Mouse (Mus musculus) CH12.LX (cell line): ENCODE measurements at regions not wholly inside any gene's neighbourhood (a gene's known extent, or its start where the extent isn't known, plus 50 kb on each side); places are given as distances from the start of the nearest gene placed in this dataset.

Experiments
- DNase-seq: peaks from one replicate; pipeline ENCODE4 v3.0.0-alpha.2; 2013; ENCODE audit errors: extremely low read depth
- H3K27ac ChIP-seq: 2 replicates; pipeline ENCODE4 v1.5.1; 2012; ENCODE audit warnings: low read depth, mild to moderate bottlenecking, control low read depth, moderate library complexity; ENCODE audit not compliant: insufficient read depth
- H3K27me3 ChIP-seq: replicated peaks from 2 replicates; pipeline ENCODE3; 2012; ENCODE audit warnings: inconsistent platforms
- H3K36me3 ChIP-seq, 2 experiments: replicated peaks in 1 of 2; 2 replicates each; pipeline versions ENCODE3 to v1.6.1; 2012; ENCODE audit warnings: inconsistent platforms in 1 of 2, low read length in 1 of 2, mild to moderate bottlenecking in 1 of 2, mixed read lengths in 1 of 2, moderate library complexity in 1 of 2; ENCODE audit not compliant: control insufficient read depth in 1 of 2, insufficient read depth in 1 of 2
- H3K4me1 ChIP-seq, 2 experiments: 2 replicates each; pipeline ENCODE4 v1.6.1; 2012; ENCODE audit warnings: inconsistent platforms in 1 of 2, moderate library complexity in 1 of 2; ENCODE audit not compliant: insufficient read depth in 2 of 2, control insufficient read depth in 1 of 2
- H3K4me2 ChIP-seq: 2 replicates; pipeline ENCODE4 v1.6.1; 2012; ENCODE audit warnings: low read depth, mild to moderate bottlenecking, control low read depth; ENCODE audit not compliant: poor library complexity, insufficient read depth, severe bottlenecking
- H3K4me3 ChIP-seq, 3 experiments: fragments of 150-350 bp in 1 of 3; sonication (generic) in 1 of 3; replicated peaks in 1 of 3; 2 replicates each; pipeline versions ENCODE3 to v1.5.1; 2011 to 2012; ENCODE audit warnings: low read depth in 2 of 3, low read length in 2 of 3, mild to moderate bottlenecking in 2 of 3, moderate library complexity in 2 of 3, control low read depth in 1 of 3, improper control_type of control experiment in 1 of 3, inconsistent platforms in 1 of 3, mixed read lengths in 1 of 3; ENCODE audit not compliant: poor library complexity in 1 of 3
- H3K79me2 ChIP-seq: replicated peaks from 2 replicates; pipeline ENCODE4 v1.6.1; 2012; ENCODE audit warnings: mild to moderate bottlenecking, moderate library complexity; ENCODE audit not compliant: control insufficient read depth, poor library complexity, insufficient read depth, severe bottlenecking; ENCODE audit errors: extremely low read depth
- H3K9ac ChIP-seq: 2 replicates; pipeline ENCODE4 v1.6.1; 2012; ENCODE audit warnings: low read depth, mild to moderate bottlenecking, control low read depth, moderate library complexity; ENCODE audit not compliant: insufficient read depth
- H3K9me3 ChIP-seq: replicated peaks from 2 replicates; pipeline ENCODE3; 2012; ENCODE audit warnings: low read length, inconsistent platforms, mixed read lengths
- CHD1 ChIP-seq: IDR thresholded peaks from 2 replicates; pipeline ENCODE4 v1.6.1; 2012; ENCODE audit warnings: low read depth, low read length, improper control_type of control experiment, inconsistent platforms
- CHD2 ChIP-seq: IDR thresholded peaks from 2 replicates; pipeline ENCODE4 v1.6.1; 2011; ENCODE audit warnings: low read length, improper control_type of control experiment
- CTCF ChIP-seq, 2 experiments: IDR thresholded peaks in 1 of 2; conservative IDR thresholded peaks in 1 of 2; 2 replicates each; pipeline ENCODE4 v1.5.1; 2011 to 2012; ENCODE audit warnings: low read depth in 2 of 2, low read length in 2 of 2, improper control_type of control experiment in 1 of 2, inconsistent platforms in 1 of 2, mild to moderate bottlenecking in 1 of 2, moderate library complexity in 1 of 2
- EP300 ChIP-seq: IDR thresholded peaks from 2 replicates; pipeline ENCODE4 v1.6.1; 2011; ENCODE audit warnings: low read length, improper control_type of control experiment
- GABPA ChIP-seq: IDR thresholded peaks from 2 replicates; pipeline ENCODE4 v1.6.1; 2012; ENCODE audit warnings: low read depth, low read length, improper control_type of control experiment, inconsistent platforms; ENCODE audit not compliant: insufficient replicate concordance
- IRF4 ChIP-seq: IDR thresholded peaks from 2 replicates; pipeline ENCODE4 v1.6.1; 2014; ENCODE audit warnings: low read depth, mild to moderate bottlenecking, inconsistent platforms, low read length, improper control_type of control experiment
- JUND ChIP-seq: conservative IDR thresholded peaks from 2 replicates; pipeline ENCODE4 v1.6.1; 2011; ENCODE audit warnings: low read depth, low read length, improper control_type of control experiment
- KAT2A ChIP-seq: IDR thresholded peaks from 2 replicates; pipeline ENCODE4 v1.6.1; 2012; ENCODE audit warnings: low read length, improper control_type of control experiment, inconsistent platforms; ENCODE audit not compliant: insufficient replicate concordance
- MAX ChIP-seq: IDR thresholded peaks from 2 replicates; pipeline ENCODE4 v1.6.1; 2011; ENCODE audit warnings: low read length, improper control_type of control experiment
- MEF2A ChIP-seq: IDR thresholded peaks from 2 replicates; pipeline ENCODE4 v1.6.1; 2014; ENCODE audit warnings: low read depth, mild to moderate bottlenecking, inconsistent platforms, low read length, improper control_type of control experiment, borderline replicate concordance
- NRF1 ChIP-seq: IDR thresholded peaks from 2 replicates; pipeline ENCODE4 v1.6.1; 2014; ENCODE audit warnings: low read depth, mild to moderate bottlenecking, inconsistent platforms, low read length, improper control_type of control experiment, moderate library complexity
- PAX5 ChIP-seq: IDR thresholded peaks from 2 replicates; pipeline ENCODE4 v1.6.1; 2012; ENCODE audit warnings: low read length, inconsistent platforms, mixed read lengths
- POLR2AphosphoS2 ChIP-seq: IDR thresholded peaks from 2 replicates; pipeline ENCODE4 v1.6.1; 2011; ENCODE audit warnings: low read depth, low read length, improper control_type of control experiment
- RCOR1 ChIP-seq: conservative IDR thresholded peaks from 2 replicates; pipeline ENCODE4 v1.6.1; 2012; ENCODE audit warnings: low read depth, mild to moderate bottlenecking, inconsistent platforms, low read length, improper control_type of control experiment
- SIN3A ChIP-seq: IDR thresholded peaks from 2 replicates; pipeline ENCODE4 v1.6.1; 2012; ENCODE audit warnings: low read length, improper control_type of control experiment, inconsistent platforms
- SMC3 ChIP-seq: IDR thresholded peaks from 2 replicates; pipeline ENCODE4 v1.6.1; 2011; ENCODE audit warnings: low read depth, low read length, improper control_type of control experiment
- TBP ChIP-seq: conservative IDR thresholded peaks from 2 replicates; pipeline ENCODE4 v1.6.1; 2011; ENCODE audit warnings: low read depth, low read length, improper control_type of control experiment
- UBTF ChIP-seq: IDR thresholded peaks from 2 replicates; pipeline ENCODE4 v1.6.1; 2012; ENCODE audit warnings: low read depth, mild to moderate bottlenecking, inconsistent platforms, low read length, improper control_type of control experiment, moderate library complexity
- USF1 ChIP-seq: IDR thresholded peaks from 2 replicates; pipeline ENCODE4 v1.6.1; 2014; ENCODE audit warnings: low read depth, mild to moderate bottlenecking, inconsistent platforms, low read length, improper control_type of control experiment
- USF2 ChIP-seq: conservative IDR thresholded peaks from 2 replicates; pipeline ENCODE4 v1.6.1; 2011; ENCODE audit warnings: low read depth, low read length, improper control_type of control experiment
- ZC3H11A ChIP-seq: IDR thresholded peaks from 2 replicates; pipeline ENCODE4 v1.6.1; 2012; ENCODE audit warnings: low read depth, mild to moderate bottlenecking, inconsistent platforms, low read length, improper control_type of control experiment
- ZKSCAN1 ChIP-seq: IDR thresholded peaks from 2 replicates; pipeline ENCODE4 v1.6.1; 2012; ENCODE audit warnings: low read depth, inconsistent platforms, low read length, improper control_type of control experiment, borderline replicate concordance
- ZNF384 ChIP-seq: IDR thresholded peaks from 2 replicates; pipeline ENCODE4 v1.6.1; 2012; ENCODE audit warnings: low read depth, low read length, improper control_type of control experiment, inconsistent platforms
- dilution Hi-C: fragments of 300-500 bp; cut with MboI; formaldehyde crosslinking; loops from 2 replicates; pipeline ENCODE4 v1.14.3; 2020; ENCODE audit warnings: low sequenced_read_pairs; ENCODE audit not compliant: extremely low pct_unique_long_range_greater_than_20kb, extremely low pct_ligation_motif_present
- in situ Hi-C: fragments of 300-500 bp; cut with MboI; formaldehyde crosslinking; loops from 3 replicates; pipeline ENCODE4 v1.14.3; 2019; ENCODE audit warnings: low sequenced_read_pairs, low pct_ligation_motif_present, low pct_unique_long_range_greater_than_20kb, mixed read lengths

DNA sequence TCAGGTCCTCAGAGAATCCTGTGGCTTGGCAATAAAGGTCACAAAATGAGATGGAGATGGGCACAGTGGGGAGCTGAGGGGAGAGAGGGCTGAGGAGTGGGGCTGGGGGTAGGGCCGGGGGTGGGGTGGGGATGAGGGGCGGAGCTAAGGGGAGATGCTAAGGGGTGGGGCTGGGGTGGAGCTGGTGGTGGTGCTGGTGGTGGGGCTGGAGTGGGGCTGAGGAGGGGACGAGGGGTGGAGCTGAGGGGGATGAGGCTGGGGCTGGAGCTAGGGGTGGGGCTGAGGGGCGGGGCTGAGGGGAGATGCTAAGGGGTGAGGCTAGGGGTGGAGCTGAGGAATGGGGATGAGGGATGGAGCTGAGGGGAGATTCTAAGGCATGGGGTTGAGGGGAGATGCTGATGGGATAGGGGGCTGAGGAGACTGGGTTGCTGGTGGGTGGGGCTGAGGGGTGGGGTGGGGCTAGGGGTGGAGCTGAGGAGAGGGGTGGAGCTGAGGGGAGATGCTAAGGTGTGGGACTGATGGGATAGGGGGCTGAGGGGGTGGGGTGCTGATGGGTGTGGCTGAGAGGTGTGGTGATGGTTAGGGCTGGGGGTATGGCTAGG is 165.5 kb downstream of the Suds3 start:
- no peak for DNase-seq
- H3K36me3 ChIP-seq, result no peaks in the 10 kb centered on the region
- peaks cover 69% of the 10 kb centered on the region for H3K9me3 ChIP-seq
- in situ Hi-C loops (no loop called here), dilution Hi-C loops (no loop called here)
- no peak overlapping the region for H3K27ac ChIP-seq
- no peak overlapping the region for H3K4me3 ChIP-seq
- H3K4me1 ChIP-seq, result no peaks in the 10 kb centered on the region
- no peak overlapping the region for H3K9ac ChIP-seq
- H3K4me2 ChIP-seq, result no peak overlapping the region
- no peaks in the 10 kb centered on the region for H3K79me2 ChIP-seq
- TF ChIP-seq KAT2A, result no peak
- TF ChIP-seq CHD2, result no peak
- TF ChIP-seq ZKSCAN1, result no peak
- no peak for TF ChIP-seq JUND
- no peak for TF ChIP-seq CTCF (conservative IDR thresholded peaks at IDR 0.05 in 1 of 2, IDR thresholded peaks at IDR 0.05 in 1 of 2; ENCODE audit: low read depth in 2 of 2, low read length in 2 of 2)
- no peak for TF ChIP-seq UBTF
- TF ChIP-seq ZC3H11A, result no peak
- no peak for TF ChIP-seq PAX5
- TF ChIP-seq TBP, result no peak
- no peak for TF ChIP-seq CHD1
- no peak for TF ChIP-seq IRF4
- no peak for TF ChIP-seq ZNF384
- TF ChIP-seq RCOR1, result no peak
- no peak for TF ChIP-seq POLR2AphosphoS2
- no peak for TF ChIP-seq GABPA
- TF ChIP-seq MEF2A, result no peak
- no peak for TF ChIP-seq SMC3
- no peak for TF ChIP-seq NRF1
- no peaks in the 10 kb centered on the region for H3K27me3 ChIP-seq

DNA sequence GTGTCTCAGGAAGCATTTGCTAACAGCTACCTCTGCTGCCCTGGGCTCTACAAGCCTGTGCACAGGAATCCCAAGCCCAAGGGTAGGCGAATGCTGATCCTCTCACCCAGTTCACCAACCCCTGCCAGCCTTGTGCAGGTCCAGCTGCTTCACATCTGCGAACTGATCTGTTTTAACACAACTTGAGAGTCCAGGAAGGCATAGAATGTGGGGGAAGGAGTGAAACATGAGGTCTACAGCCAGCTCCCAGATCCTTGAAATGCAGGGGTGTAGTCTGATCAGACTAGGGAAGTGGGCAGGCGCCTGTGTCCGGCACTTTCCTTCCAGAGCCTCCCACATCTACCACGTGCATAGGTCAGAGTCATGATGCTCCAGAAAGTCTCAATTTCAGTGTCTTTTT is 181.3 kb downstream of the Suds3 start:
- Histone ChIP-seq H3K4me1 (no peaks in the 10 kb centered on the region), H3K27me3 (no peaks in the 10 kb centered on the region), H3K4me3 (no peak overlapping the region), H3K9ac (no peak overlapping the region), H3K36me3 (no peaks in the 10 kb centered on the region), H3K4me2 (no peak overlapping the region), H3K27ac (no peak overlapping the region), H3K9me3 (peaks cover 71% of the 10 kb centered on the region), H3K79me2 (no peaks in the 10 kb centered on the region)
- in situ Hi-C loops (no loop called here), dilution Hi-C loops (no loop called here)
- DNase-seq, result no peak
- TF ChIP-seq USF1, result no peak
- TF ChIP-seq RCOR1, result no peak
- TF ChIP-seq CTCF (conservative IDR thresholded peaks at IDR 0.05 in 1 of 2, IDR thresholded peaks at IDR 0.05 in 1 of 2; ENCODE audit: low read depth in 2 of 2, low read length in 2 of 2), result no peak
- TF ChIP-seq CHD1, result no peak
- no peak for TF ChIP-seq TBP
- TF ChIP-seq EP300, result no peak
- no peak for TF ChIP-seq USF2
- TF ChIP-seq MAX, result no peak
- no peak for TF ChIP-seq SIN3A
- TF ChIP-seq UBTF, result no peak
